Mouse (Mus musculus) cerebellum, adult 2 months (tissue): ENCODE measurements around the gene Dbx2. TPM values are rescaled to one million over a fixed set of nuclear protein-coding genes. Genes with fewer than 3 reads are reported as not detected.

Source experiments
- DNase-seq, 2 experiments: peaks; one replicate each; pipeline ENCODE4 v3.0.0; 2021
- H3K27ac ChIP-seq: fragments of 200-500 bp; 2 replicates; pipeline ENCODE4 v1.5.1; 2012; ENCODE audit warnings: low read length, control low read depth, inconsistent platforms; ENCODE audit not compliant: insufficient read depth
- H3K27me3 ChIP-seq: fragments of 200-500 bp; 2 replicates; pipeline ENCODE4 v1.6.1; 2012; ENCODE audit warnings: inconsistent platforms, mild to moderate bottlenecking, low read length, moderate library complexity; ENCODE audit not compliant: control insufficient read depth, insufficient read depth
- H3K4me1 ChIP-seq: fragments of 200-500 bp; 2 replicates; pipeline ENCODE4 v1.6.1; 2011; ENCODE audit warnings: low read length; ENCODE audit not compliant: control insufficient read depth, insufficient read depth
- H3K4me3 ChIP-seq: fragments of 200-500 bp; replicated peaks from 2 replicates; pipeline ENCODE3; 2011; ENCODE audit warnings: mild to moderate bottlenecking, low read depth, low read length, control low read depth; ENCODE audit not compliant: insufficient read depth
- CTCF ChIP-seq: fragments of 200-500 bp; IDR thresholded peaks from 2 replicates; pipeline ENCODE4 v1.5.1; 2011; ENCODE audit warnings: low read depth, mild to moderate bottlenecking, control low read depth, low read length, moderate library complexity, borderline replicate concordance; ENCODE audit not compliant: insufficient read depth
- POLR2A ChIP-seq: fragments of 200-500 bp; IDR thresholded peaks from 2 replicates; pipeline ENCODE4 v1.6.1; 2011; ENCODE audit warnings: low read length, control low read depth, borderline replicate concordance; ENCODE audit not compliant: insufficient read depth
- WGBS: fragments of 180-500 bp; shearing (Covaris S2); methylation state at CpG from one replicate; pipeline ENCODE4 v1.1.7; 2018; 5-methylcytosine and 5-hydroxymethylcytosine counted together
- polyA plus RNA-seq: library from polyadenylated mRNA; depleted of rRNA; stranded (reverse); fragments of >200 nt; gene quantifications from 2 replicates; pipeline ENCODE4 v1.2.3, GENCODE M21; 2012

The Dbx2 gene
- polyA plus RNA-seq, 1 experiment, result 21.1 TPM

- TF ChIP-seq CTCF (no peak), POLR2A (no peak)
- WGBS, result 54% methylated on average over 4 of the region's 4 CpGs
- no peaks in the 10 kb centered on the region for H3K27me3 ChIP-seq
- H3K4me3 ChIP-seq, result no peak overlapping the region
- no peak for DNase-seq
- no peaks in the 10 kb centered on the region for H3K4me1 ChIP-seq
- no peak overlapping the region for H3K27ac ChIP-seq
Observed at GRCm38 (mm10) chr15:95675645-95676044, 19.9 kb upstream of the Dbx2 start.

DNA sequence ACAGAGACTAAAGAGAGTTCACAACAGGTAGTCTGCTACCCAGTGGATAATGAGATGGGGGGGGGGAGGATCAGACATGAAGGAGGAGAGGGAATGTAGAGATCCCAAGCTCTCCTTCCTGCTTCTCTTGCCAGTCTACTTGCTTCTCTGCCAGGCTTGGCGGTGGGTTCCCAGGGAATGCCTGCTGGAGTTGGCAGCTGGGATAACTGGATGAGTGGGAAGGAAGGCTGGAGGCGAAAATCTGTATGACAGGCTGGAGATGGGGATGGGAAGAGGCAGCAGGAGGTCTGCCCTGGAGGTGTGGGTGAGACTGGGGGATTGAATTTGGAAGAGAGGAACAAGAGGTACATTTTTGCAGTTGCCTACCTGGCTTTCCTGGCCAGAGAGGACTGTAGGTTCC, 19.4 kb upstream of the Dbx2 start:
- WGBS, result 13% methylated on average over 2 of the region's 2 CpGs
- Histone ChIP-seq H3K4me3 (no peak overlapping the region), H3K27ac (no peak overlapping the region), H3K4me1 (no peaks in the 10 kb centered on the region), H3K27me3 (no peaks in the 10 kb centered on the region)
- no peak for DNase-seq
- TF ChIP-seq CTCF, result no peak
- TF ChIP-seq POLR2A, result no peak

DNA sequence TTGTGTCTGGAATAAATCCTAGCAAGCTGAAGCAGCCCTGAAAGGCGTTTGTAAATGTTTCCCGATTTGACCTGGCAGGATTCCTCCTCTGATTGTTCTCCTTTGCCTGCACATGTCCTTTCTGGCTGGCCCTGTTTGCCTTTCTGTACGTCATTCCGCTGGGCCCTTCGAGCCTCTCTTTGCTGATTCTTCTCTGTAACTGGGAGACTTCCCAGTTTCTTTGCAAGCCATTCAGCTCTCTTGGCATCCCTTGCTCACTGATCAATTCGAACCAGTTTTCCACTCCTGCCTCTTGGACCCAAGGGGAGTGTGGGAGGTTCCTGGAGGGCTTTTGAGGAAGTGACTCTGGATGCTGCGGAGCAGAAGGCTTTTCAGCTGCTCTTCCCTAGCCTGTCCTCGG, 11.4 kb upstream of the Dbx2 start:
- TF ChIP-seq CTCF (no peak), POLR2A (no peak)
- no peaks in the 10 kb centered on the region for H3K4me1 ChIP-seq
- no peak overlapping the region for H3K27ac ChIP-seq
- peak; percentile 12 to 52 for DNase-seq
- WGBS, result 12% methylated on average over 8 of the region's 8 CpGs
- no peak overlapping the region for H3K4me3 ChIP-seq
- no peaks in the 10 kb centered on the region for H3K27me3 ChIP-seq

- no peak for DNase-seq
- TF ChIP-seq POLR2A (no peak), CTCF (no peak)
- no peaks in the 10 kb centered on the region for H3K27me3 ChIP-seq
- no peaks in the 10 kb centered on the region for H3K4me1 ChIP-seq
- H3K4me3 ChIP-seq, result no peak overlapping the region
- WGBS, result 95% methylated on average over 4 of the region's 4 CpGs
- H3K27ac ChIP-seq, result no peak overlapping the region
Observed at GRCm38 (mm10) chr15:95665002-95665401, 9.2 kb upstream of the Dbx2 start.

GRCm38 (mm10) chr15:95661718-95662117, 6.0 kb upstream of the Dbx2 start:
- Histone ChIP-seq H3K27ac (no peak overlapping the region), H3K27me3 (no peaks in the 10 kb centered on the region), H3K4me3 (no peak overlapping the region), H3K4me1 (no peaks in the 10 kb centered on the region)
- WGBS, result 68% methylated on average over 2 of the region's 2 CpGs
- DNase-seq, result no peak
- TF ChIP-seq POLR2A (no peak), CTCF (no peak)

- no peak for TF ChIP-seq POLR2A
- TF ChIP-seq CTCF, result no peak
Observed at GRCm38 (mm10) chr15:95660368-95660767, 4.6 kb upstream of the Dbx2 start.

GRCm38 (mm10) chr15:95654211-95654897, 1.4 kb downstream of the Dbx2 start:
- no peak overlapping the region for H3K4me3 ChIP-seq
- H3K27ac ChIP-seq, result no peak overlapping the region
- H3K4me1 ChIP-seq, result no peaks in the 10 kb centered on the region
- peaks cover 4% of the 10 kb centered on the region; the same call in 1 of the 2 replicates for H3K27me3 ChIP-seq
- WGBS, result 2% methylated on average over 49 of the region's 49 CpGs
- TF ChIP-seq POLR2A (no peak), CTCF (no peak)
- DNase-seq, result no peak

More at GRCm38 (mm10) chr15:95660368-95660767, 4.6 kb upstream of the Dbx2 start:
- 92% methylated on average over 5 of the region's 5 CpGs for WGBS
- Histone ChIP-seq H3K27ac (no peak overlapping the region), H3K4me1 (no peaks in the 10 kb centered on the region), H3K4me3 (no peak overlapping the region), H3K27me3 (no peaks in the 10 kb centered on the region)
- DNase-seq, result no peak

DNA sequence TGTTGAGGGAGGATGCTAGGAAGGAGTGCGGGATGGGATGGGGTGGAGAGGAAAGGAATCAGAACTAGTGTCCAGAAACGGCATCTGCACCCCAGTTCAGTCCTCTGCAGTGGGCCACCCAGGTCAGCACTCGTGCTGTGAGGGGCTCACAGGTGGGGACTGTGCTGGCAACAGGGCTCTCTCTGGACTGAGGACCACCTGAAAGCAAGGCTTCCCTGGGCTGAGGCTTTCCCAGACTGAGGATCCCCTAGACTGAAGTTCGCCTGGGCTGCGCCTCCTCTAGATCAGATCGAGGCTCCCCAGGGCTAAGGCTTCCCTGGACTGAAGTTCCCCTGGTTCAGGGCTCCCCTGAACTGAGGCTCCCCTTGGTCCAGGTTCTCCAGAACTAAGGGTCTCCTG, 1.9 kb downstream of the Dbx2 start:
- Histone ChIP-seq H3K27me3 (peaks cover 4% of the 10 kb centered on the region; the same call in 1 of the 2 replicates), H3K4me3 (peak overlapping the region; percentile 22), H3K4me1 (no peaks in the 10 kb centered on the region), H3K27ac (no peak overlapping the region)
- no peak for TF ChIP-seq CTCF
- TF ChIP-seq POLR2A, result no peak
- whole genome bisulfite sequencing, result 6% methylated on average over 6 of the region's 6 CpGs
- DNase-seq, result no peak
